Mouse (Mus musculus) left cerebral cortex, adult 9 months (tissue): ENCODE measurements around the gene Gm42906.

Source experiments
- DNase-seq, 2 experiments: peaks; one replicate each; pipeline ENCODE4 v3.0.0; 2022; ENCODE audit warnings: low spot score in 2 of 2

The Gm42906 gene

GRCm38 (mm10) chr5:151189321-151189720 lies 238.6 kb downstream of the Gm42906 start:
- DNase-seq, result no peak

- DNase-seq, result no peak
Observed at GRCm38 (mm10) chr5:151188659-151189058, 239.3 kb downstream of the Gm42906 start.

GRCm38 (mm10) chr5:151187336-151187735 lies 240.6 kb downstream of the Gm42906 start:
- no peak for DNase-seq

- DNase-seq, result no peak
Observed at GRCm38 (mm10) chr5:151185286-151185856, 242.6 kb downstream of the Gm42906 start.

- DNase-seq, result no peak
Observed at GRCm38 (mm10) chr5:151183656-151184240, 244.2 kb downstream of the Gm42906 start.

- DNase-seq, result no peak
Observed at GRCm38 (mm10) chr5:151181288-151181687, 246.7 kb downstream of the Gm42906 start.

GRCm38 (mm10) chr5:151180176-151180785 lies 247.7 kb downstream of the Gm42906 start:
- no peak for DNase-seq

GRCm38 (mm10) chr5:151177171-151177570 lies 250.8 kb downstream of the Gm42906 start:
- no peak for DNase-seq

- DNase-seq, result no peak
Observed at GRCm38 (mm10) chr5:151175897-151176313, 252.1 kb downstream of the Gm42906 start.

GRCm38 (mm10) chr5:151174485-151175460 lies 253.2 kb downstream of the Gm42906 start:
- DNase-seq, result no peak

GRCm38 (mm10) chr5:151173774-151174173 lies 254.2 kb downstream of the Gm42906 start:
- DNase-seq, result no peak

- no peak for DNase-seq
Observed at GRCm38 (mm10) chr5:151170168-151170750, 257.7 kb downstream of the Gm42906 start.

- no peak for DNase-seq
Observed at GRCm38 (mm10) chr5:151168191-151168590, 259.8 kb downstream of the Gm42906 start.

GRCm38 (mm10) chr5:151167641-151168040 lies 260.3 kb downstream of the Gm42906 start:
- DNase-seq, result no peak

- peak in 1 of 2 experiments; percentile 49 for DNase-seq
Observed at GRCm38 (mm10) chr5:151166266-151166665, 261.7 kb downstream of the Gm42906 start.

GRCm38 (mm10) chr5:151165381-151166016 lies 262.5 kb downstream of the Gm42906 start:
- no peak for DNase-seq

- no peak for DNase-seq
Observed at GRCm38 (mm10) chr5:151164815-151165214, 263.1 kb downstream of the Gm42906 start.

- no peak for DNase-seq
Observed at GRCm38 (mm10) chr5:151162642-151163041, 265.3 kb downstream of the Gm42906 start.

GRCm38 (mm10) chr5:151155247-151155646 lies 272.7 kb downstream of the Gm42906 start:
- no peak for DNase-seq

GRCm38 (mm10) chr5:151154780-151155179 lies 273.2 kb downstream of the Gm42906 start:
- DNase-seq, result no peak

GRCm38 (mm10) chr5:151154030-151154429 lies 273.9 kb downstream of the Gm42906 start:
- no peak for DNase-seq
